Mouse (Mus musculus): ENCODE results near the gene Col1a2.

- TF ChIP-seq CTCF (IDR thresholded peaks at IDR 0.05 in 2 of 3, conservative IDR thresholded peaks at IDR 0.05 in 1 of 3; ENCODE audit: control insufficient read depth in 1 of 3, insufficient read depth in 1 of 3, low read depth in 2 of 3, low read length in 3 of 3, poor library complexity in 1 of 3, severe bottlenecking in 1 of 3) = no peak
- no peak for TF ChIP-seq MAX (IDR thresholded peaks at IDR 0.05; ENCODE audit: low read length)
These were observed 56.5 kb downstream of the Col1a2 start for GRCm38 (mm10) chr6:4561156-4561555.

All from MEL (cell line).